Comparison of ENCODE assay signal across 31 mouse cellular contexts in genomic region chr1:151971581-151971980, GRCm38 (mm10).
"Had no signal": no experiment of that assay in that cellular context is flagged by ENCODE, and none has a peak within 500 bp of the region (broad histone marks: within the 10 kb centered on the region; RNA-seq: fewer than 3 reads in every experiment).

No protein-coding gene starts in this region.

- H3K27me3 ChIP-seq: limb, embryonic 12.5 days; limb, embryonic 13.5 days; limb, embryonic 15.5 days; liver, embryonic 12.5 days; liver, embryonic 13.5 days; liver, embryonic 15.5 days; lung, embryonic 15.5 days; megakaryocyte, embryonic 14.5 days; midbrain, embryonic 12.5 days; midbrain, embryonic 13.5 days; midbrain, embryonic 15.5 days; neural tube, embryonic 12.5 days; neural tube, embryonic 13.5 days had no signal

- H3K9me3 ChIP-seq: limb, embryonic 10.5 days; limb, embryonic 12.5 days; limb, embryonic 13.5 days; limb, embryonic 15.5 days; liver, embryonic 12.5 days; liver, embryonic 13.5 days; liver, embryonic 15.5 days; lung, embryonic 15.5 days; megakaryocyte, embryonic 14.5 days; midbrain, embryonic 10.5 days; midbrain, embryonic 12.5 days; midbrain, embryonic 13.5 days; midbrain, embryonic 15.5 days; neural tube, embryonic 12.5 days; neural tube, embryonic 13.5 days had no signal

- H3K4me3 ChIP-seq: left cerebral cortex, adult 2 months; limb, embryonic 10.5 days; limb, embryonic 12.5 days; limb, embryonic 13.5 days; limb, embryonic 15.5 days; liver, embryonic 12.5 days; liver, embryonic 13.5 days; liver, embryonic 15.5 days; lung, embryonic 15.5 days; megakaryocyte, embryonic 14.5 days; midbrain, embryonic 10.5 days; midbrain, embryonic 12.5 days; midbrain, embryonic 13.5 days; midbrain, embryonic 15.5 days; myocyte; neural tube, embryonic 12.5 days; neural tube, embryonic 13.5 days had no signal

- ATAC-seq: liver, embryonic 12.5 days; liver, postnatal 0 days; lung, postnatal 0 days; midbrain, embryonic 15.5 days; midbrain, embryonic 16.5 days had no signal

- H3K4me1 ChIP-seq: limb, embryonic 10.5 days; limb, embryonic 13.5 days; liver, embryonic 12.5 days; liver, embryonic 13.5 days; liver, embryonic 15.5 days; neural tube, embryonic 12.5 days had no signal

- H3K9ac ChIP-seq: limb, embryonic 12.5 days; limb, embryonic 13.5 days; limb, embryonic 15.5 days; liver, embryonic 12.5 days; liver, embryonic 13.5 days; liver, embryonic 14.5 days; liver, embryonic 15.5 days; liver, postnatal 0 days; lung, embryonic 15.5 days; midbrain, embryonic 12.5 days; midbrain, embryonic 13.5 days; midbrain, embryonic 15.5 days; neural tube, embryonic 12.5 days; neural tube, embryonic 13.5 days had no signal

- H3K36me3 ChIP-seq: limb, embryonic 10.5 days; limb, embryonic 12.5 days; limb, embryonic 15.5 days; liver, embryonic 12.5 days; liver, embryonic 13.5 days; liver, embryonic 15.5 days; lung, embryonic 15.5 days; midbrain, embryonic 12.5 days; midbrain, embryonic 13.5 days; midbrain, embryonic 15.5 days; neural tube, embryonic 12.5 days; neural tube, embryonic 13.5 days had no signal

- H3K4me2 ChIP-seq: limb, embryonic 12.5 days; limb, embryonic 13.5 days; limb, embryonic 15.5 days; liver, embryonic 11.5 days; liver, embryonic 12.5 days; liver, embryonic 13.5 days; liver, embryonic 15.5 days; lung, embryonic 15.5 days; midbrain, embryonic 11.5 days; midbrain, embryonic 12.5 days; midbrain, embryonic 13.5 days; midbrain, embryonic 15.5 days; neural tube, embryonic 12.5 days; neural tube, embryonic 13.5 days had no signal

- DNase-seq: left cerebral cortex, postnatal 4 days; liver; liver, embryonic 13.5 days; liver, postnatal 0 days; lung, adult 2 months; lung, postnatal 10 days; lung, postnatal 14 days; lung, postnatal 4 days; midbrain, embryonic 14.5 days had no signal

- H3K27ac ChIP-seq: left cerebral cortex, adult 2 months; limb, embryonic 10.5 days; limb, embryonic 12.5 days; limb, embryonic 13.5 days; limb, embryonic 15.5 days; liver, embryonic 12.5 days; liver, embryonic 13.5 days; liver, embryonic 14.5 days; liver, embryonic 15.5 days; lung, embryonic 15.5 days; macrophage; midbrain, embryonic 10.5 days; midbrain, embryonic 12.5 days; midbrain, embryonic 13.5 days; midbrain, embryonic 15.5 days; neural tube, embryonic 12.5 days; neural tube, embryonic 13.5 days had no signal
